Mouse (Mus musculus): ENCODE measurements around the gene Trpv4.

Gene Trpv4

DNA sequence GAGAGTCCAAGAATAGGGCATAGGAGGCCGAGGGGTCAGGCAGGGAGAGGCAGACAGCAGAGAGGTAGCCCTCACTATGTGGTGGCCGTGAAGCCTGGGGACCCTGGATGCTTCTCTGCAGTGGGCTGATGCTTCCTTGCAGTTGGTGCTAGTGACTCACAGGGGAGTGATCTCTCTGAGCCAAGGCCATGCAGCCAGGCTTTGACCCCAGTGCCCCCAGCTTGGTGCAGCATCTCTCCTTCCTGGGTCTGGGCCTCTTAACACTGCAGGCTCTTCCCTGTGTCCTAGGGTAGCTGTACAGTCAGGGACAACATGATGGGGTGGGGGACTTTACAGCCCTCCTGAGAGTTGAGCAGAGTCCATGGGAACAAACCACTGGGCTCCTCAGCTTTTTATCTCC, 68.8 kb downstream of the Trpv4 start:
- DNase-seq (ENCODE audit: low spot score) = peak; percentile 64

GRCm38 (mm10) chr5:114589026-114589425, 69.2 kb downstream of the Trpv4 start:
- DNase-seq (ENCODE audit: low spot score) = no peak

DNA sequence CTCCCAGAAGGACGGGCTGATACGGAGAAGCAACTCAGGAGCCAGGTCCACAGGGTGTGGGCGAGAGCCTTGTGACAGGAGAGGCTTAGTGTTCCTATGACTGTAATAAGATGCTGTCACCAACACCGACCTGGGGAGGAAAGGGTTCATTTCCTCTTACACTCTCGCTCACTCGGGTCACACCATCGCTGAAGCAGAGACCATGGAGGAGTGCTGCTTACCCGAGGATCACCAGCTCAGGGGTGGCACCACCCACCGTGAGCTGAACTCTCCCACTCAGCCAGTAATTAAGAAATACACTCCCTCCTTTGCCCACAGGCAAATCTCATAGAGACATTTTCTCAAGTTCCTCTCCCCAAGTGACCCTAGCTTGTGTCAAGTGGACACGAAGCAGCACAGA, 69.8 kb downstream of the Trpv4 start:
- DNase-seq (ENCODE audit: low spot score) = no peak

GRCm38 (mm10) chr5:114587908-114588307, 70.3 kb downstream of the Trpv4 start:
- peak; percentile 56 for DNase-seq (ENCODE audit: low spot score)

GRCm38 (mm10) chr5:114585682-114586081, 72.5 kb downstream of the Trpv4 start:
- DNase-seq (ENCODE audit: low spot score) = no peak

DNA sequence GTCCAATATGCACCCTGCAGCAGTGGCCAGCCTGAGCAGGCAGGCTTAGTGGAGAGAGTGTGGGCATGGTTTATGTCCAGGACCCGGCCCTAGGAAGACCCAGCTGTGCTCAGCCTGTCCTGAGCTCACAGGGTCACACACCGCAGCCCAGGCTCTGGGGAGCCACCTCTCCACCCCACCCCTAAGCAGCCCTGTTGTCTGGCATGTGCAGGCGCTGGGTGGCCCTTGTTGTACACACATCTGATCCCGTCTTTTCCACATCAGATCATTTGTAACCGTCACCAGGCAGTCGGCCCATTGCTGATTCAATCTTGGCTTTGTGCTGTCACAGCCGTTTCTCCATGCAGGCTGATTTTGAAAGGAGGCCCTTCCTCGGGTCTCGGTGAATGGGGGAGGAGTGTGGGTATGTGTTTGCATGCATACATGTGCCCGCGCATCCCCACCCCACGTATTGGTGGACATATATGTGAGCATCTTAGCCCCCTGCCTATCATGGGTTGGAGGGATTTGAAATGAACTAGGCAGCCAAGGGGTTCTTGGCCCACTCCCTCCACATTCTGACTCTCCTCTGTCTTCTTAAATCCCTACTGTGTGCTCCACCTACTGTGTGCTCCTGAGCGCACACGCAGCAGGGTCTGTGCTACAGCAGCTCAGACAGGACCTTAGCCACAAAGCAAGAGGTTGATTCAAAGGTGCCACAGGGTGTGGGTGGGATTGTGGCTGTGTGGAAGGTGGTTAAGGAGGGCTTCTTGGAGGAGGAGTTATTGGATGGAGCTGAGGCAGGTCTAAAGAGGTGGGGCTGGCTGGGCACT, 73.7 kb downstream of the Trpv4 start:
- no peak for DNase-seq (ENCODE audit: low spot score)

GRCm38 (mm10) chr5:114583490-114584175, 74.6 kb downstream of the Trpv4 start:
- no peak for DNase-seq (ENCODE audit: low spot score)

DNA sequence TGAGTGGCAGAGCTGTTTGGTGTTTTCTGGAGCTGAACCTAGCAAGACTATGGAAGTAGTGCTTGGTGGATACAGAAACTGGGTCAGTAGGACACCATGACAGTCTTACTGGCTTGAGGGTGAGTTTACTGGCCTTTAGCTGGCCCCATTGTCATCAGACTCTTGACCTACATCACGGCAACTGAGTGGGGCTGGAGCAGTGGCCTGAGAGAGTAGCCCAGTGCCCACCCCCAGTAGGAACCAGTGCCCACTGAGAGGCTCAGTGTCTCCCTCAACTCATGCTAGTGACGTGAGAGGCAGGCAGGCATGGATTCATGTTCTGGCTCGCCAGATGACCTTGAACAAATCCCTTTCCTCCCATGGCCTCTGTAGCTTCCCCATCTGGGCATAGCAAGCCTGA, 75.2 kb downstream of the Trpv4 start:
- DNase-seq (ENCODE audit: low spot score) = no peak

GRCm38 (mm10) chr5:114581486-114581885, 76.7 kb downstream of the Trpv4 start:
- DNase-seq (ENCODE audit: low spot score) = no peak

DNA sequence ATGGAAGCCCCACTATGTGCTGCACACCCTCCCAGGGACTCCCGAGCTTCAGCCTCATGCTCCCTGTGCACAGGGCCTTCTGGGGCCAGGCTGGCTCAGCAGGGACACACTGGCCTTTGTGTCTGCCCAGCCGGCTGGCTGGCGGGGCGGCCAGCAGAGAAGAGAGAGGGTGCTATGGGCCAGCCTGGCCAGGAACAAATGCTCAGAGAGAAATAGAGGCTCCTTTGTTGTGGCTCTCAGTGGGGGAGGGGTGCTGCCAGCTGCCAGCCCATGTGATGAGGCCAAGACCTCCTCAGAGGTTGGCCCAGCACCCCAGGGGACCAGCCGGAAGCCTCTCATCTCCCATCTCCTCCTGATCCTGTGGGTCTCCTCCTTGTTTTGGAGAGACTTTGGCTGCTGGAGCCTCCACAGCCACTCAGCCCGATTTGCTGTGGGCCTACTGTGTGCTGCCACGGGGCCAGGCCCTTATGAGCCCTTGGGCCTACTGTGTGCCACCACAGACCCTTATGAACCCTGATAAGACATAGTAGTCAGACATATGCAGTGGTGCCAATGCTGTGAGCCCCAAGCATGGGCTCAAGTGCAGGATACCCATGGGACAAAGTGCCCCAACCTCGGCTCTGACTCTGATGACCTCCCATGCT, 78.4 kb downstream of the Trpv4 start:
- DNase-seq (ENCODE audit: low spot score) = no peak

GRCm38 (mm10) chr5:114578361-114578760, 79.9 kb downstream of the Trpv4 start:
- DNase-seq (ENCODE audit: low spot score) = no peak

DNA sequence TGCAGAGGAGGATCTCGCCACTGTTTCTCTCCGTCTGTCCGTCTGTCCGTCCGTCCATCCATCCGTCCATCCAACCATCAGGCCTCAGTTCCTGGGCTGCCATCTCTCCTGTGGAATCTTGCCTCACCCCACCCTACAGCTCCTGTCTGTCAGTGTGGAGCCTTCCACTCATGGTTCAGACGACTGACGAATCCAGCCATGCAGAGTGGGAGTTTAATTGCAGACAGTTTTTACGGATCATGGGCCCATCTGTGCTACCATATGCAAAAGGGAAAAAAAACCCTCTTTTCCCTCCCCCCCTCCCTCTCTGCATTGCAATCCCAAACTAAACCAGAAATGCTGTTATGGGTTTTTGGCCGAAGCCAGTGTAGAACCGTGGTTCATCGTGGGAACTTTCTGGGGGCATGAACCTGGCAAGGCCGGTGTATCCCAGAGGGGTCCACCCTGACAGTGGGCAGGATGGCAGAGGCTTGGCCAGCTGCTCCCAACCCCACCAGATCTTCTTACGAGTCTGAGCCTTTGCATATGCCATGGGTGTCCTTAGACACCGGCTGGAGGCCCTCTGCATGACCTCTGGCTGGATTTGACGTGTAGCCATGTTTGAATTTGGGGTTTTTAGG, 82.1 kb downstream of the Trpv4 start:
- DNase-seq (ENCODE audit: low spot score) = no peak

DNA sequence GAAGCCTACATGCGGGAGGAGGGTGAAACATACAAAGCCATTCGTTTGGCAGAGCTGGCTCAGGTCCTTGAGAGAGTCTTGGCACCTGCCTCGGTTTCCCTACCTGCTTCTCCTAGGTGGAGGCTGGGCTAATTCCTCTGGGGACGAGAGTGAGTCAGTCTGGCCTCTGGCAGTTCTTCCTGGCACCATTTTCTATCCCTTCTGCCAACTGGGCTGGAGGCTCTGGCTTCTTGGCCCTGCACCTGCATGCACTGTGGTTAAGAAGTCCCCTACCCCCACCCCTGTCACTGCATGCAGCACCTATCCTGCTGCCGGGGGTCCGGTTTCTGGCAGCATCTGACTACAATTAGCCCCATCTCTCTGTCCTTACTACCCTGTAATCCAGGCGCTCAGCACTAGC, 82.7 kb downstream of the Trpv4 start:
- DNase-seq (ENCODE audit: low spot score) = no peak

GRCm38 (mm10) chr5:114575010-114575409, 83.2 kb downstream of the Trpv4 start:
- DNase-seq (ENCODE audit: low spot score) = no peak

DNA sequence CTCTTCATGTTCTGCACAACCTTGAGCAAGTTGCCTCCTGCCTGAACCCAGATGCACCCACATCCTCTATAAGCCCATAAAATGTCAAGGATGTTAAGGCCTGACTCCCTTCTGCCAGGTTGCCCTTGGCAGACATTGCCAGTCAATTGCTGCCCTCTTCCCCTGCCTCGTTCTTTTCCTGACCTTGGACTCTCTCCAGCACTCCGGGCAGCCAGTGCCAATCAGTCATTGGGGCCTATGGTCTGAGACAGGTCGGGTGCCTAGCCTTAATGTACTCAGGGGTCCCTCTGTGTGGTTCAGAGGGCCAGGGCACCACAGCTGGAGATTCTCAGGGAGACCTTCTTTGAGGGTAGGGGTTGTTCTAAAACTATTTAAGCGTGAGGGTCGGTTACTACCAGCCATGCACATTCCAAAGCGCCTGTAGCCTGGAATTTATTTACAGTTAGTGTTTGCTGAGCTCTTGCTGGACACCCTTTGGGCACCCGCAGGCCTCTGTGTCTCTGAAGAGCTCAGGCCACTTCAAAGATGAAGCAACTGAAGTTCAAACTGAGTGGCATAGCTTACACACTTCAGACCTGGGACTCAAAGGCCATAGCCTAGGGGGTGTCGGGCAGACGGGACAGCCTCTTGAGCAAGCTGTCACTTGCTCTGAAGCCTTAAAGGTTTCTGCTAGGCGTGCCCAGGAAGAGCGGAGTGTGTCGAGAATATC, 84.1 kb downstream of the Trpv4 start:
- DNase-seq (ENCODE audit: low spot score) = no peak

- DNase-seq (ENCODE audit: low spot score) = peak; percentile 82
These were observed 85.2 kb downstream of the Trpv4 start for GRCm38 (mm10) chr5:114572997-114573396.
